Mouse (Mus musculus) megakaryocyte, embryonic 14.5 days (primary cell): ENCODE measurements around the gene Foxo3.

Experiments used
- FLI1 ChIP-seq: IDR thresholded peaks from 2 replicates; pipeline ENCODE4 v1.6.1; 2012; ENCODE audit warnings: low read length, inconsistent platforms, mixed read lengths
- GATA1 ChIP-seq: IDR thresholded peaks from 3 replicates; pipeline ENCODE4 v1.6.1; 2012; ENCODE audit warnings: mixed read lengths, low read length, inconsistent platforms, borderline replicate concordance

GRCm38 (mm10) chr10:42225184-42225935 is 51.2 kb downstream of the Foxo3 start:
- TF ChIP-seq GATA1 (no peak), FLI1 (no peak)
